Mouse (Mus musculus) hindbrain, embryonic 15.5 days (tissue): ENCODE measurements around the gene Inpp4b. TPM values are rescaled to one million over a fixed set of nuclear protein-coding genes. Genes with fewer than 3 reads are reported as not detected.

Experiments used
- ATAC-seq: fragments of 200-750 bp; cut with Nextera tagmentation; 2 replicates; pipeline ENCODE4 v1.8.0; 2017; ENCODE audit warnings: low read depth, moderate number of reproducible peaks, moderate TSS enrichment; ENCODE audit not compliant: low FRiP score
- H3K27ac ChIP-seq: fragments of 300-500 bp; sonication (generic); replicated peaks from 2 replicates; pipeline ENCODE4 v1.5.1; 2015; ENCODE audit warnings: mild to moderate bottlenecking, inconsistent platforms
- H3K27me3 ChIP-seq: fragments of 300-500 bp; sonication (generic); 2 replicates; pipeline ENCODE4 v1.6.1; 2015; ENCODE audit warnings: control low read depth, inconsistent platforms
- H3K36me3 ChIP-seq: fragments of 300-500 bp; sonication (generic); 2 replicates; pipeline ENCODE4 v1.6.1; 2015; ENCODE audit warnings: control low read depth, inconsistent platforms
- H3K4me1 ChIP-seq: fragments of 300-500 bp; sonication (generic); replicated peaks from 2 replicates; pipeline ENCODE4 v1.6.1; 2015; ENCODE audit warnings: control low read depth, inconsistent platforms
- H3K4me2 ChIP-seq: fragments of 300-500 bp; sonication (generic); 2 replicates; pipeline ENCODE4 v1.6.1; 2015; ENCODE audit warnings: moderate library complexity, mild to moderate bottlenecking, inconsistent platforms
- H3K4me3 ChIP-seq: fragments of 300-500 bp; sonication (generic); 2 replicates; pipeline ENCODE4 v1.5.1; 2015; ENCODE audit warnings: mild to moderate bottlenecking, inconsistent platforms
- H3K9ac ChIP-seq: fragments of 300-500 bp; sonication (generic); 2 replicates; pipeline ENCODE4 v1.6.1; 2015; ENCODE audit warnings: inconsistent platforms
- H3K9me3 ChIP-seq: fragments of 300-500 bp; sonication (generic); 2 replicates; pipeline ENCODE4 v1.6.1; 2016; ENCODE audit warnings: control low read depth, inconsistent platforms
- WGBS: fragments of 180-500 bp; shearing (Covaris S2); methylation state at CpG from one replicate; pipeline ENCODE4 v1.1.7; 2015; 5-methylcytosine and 5-hydroxymethylcytosine counted together
- polyA plus RNA-seq: library from polyadenylated mRNA; unstranded; fragments of >200 nt; fragmentation: Nextera tagmentation; extraction: Ambion mirVana; gene quantifications from 2 replicates; pipeline ENCODE4 v1.2.1, GENCODE M21; 2015

Inpp4b gene
- polyA plus RNA-seq, 1 experiment from 2014 or later: 9.0 TPM

DNA sequence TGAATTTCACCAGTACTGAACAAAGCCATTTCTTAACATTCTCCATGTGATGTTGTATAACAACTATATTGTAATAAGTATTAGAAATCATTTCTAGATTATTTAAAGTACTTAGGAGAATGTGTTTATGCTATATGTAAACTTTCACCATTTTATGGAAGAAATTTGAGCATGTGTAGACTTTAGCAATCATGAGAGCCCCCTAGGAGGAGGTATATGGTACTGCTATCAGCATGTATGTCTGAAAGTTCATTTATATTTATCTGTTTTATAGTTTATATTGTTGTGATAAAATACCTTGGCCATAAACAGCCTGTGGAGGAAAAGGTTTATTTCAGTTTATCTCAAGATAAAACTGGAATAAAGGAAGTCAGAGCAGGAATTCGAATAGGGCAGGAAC is 141.5 kb downstream of the Inpp4b start:
- WGBS: 91% methylated on average over 1 of the region's 1 CpGs
- Histone ChIP-seq H3K36me3 (no peaks in the 10 kb centered on the region), H3K27ac (no peak overlapping the region), H3K4me2 (no peak overlapping the region), H3K4me3 (no peak overlapping the region), H3K9me3 (no peaks in the 10 kb centered on the region), H3K4me1 (no peaks in the 10 kb centered on the region), H3K27me3 (no peaks in the 10 kb centered on the region), H3K9ac (no peak overlapping the region)
- ATAC-seq: no peak

DNA sequence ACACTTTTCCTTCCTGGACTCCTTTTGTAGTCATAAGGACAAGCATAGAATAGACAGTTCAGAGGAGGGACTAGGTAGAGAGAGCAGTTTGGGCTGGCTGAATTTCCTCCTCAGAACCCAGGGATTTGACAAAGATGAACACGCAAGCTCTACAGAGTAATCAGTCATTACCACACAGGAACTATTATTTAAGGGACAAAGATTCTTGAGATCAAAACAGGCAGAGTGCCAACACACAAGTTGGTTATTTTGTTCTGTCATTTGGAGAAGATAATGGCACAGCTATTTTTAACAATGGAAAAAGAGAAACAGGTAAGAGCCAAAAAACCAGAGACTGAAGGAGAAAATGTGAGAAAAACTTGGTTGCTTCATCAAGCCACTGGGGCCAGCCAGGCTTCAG is 143.3 kb downstream of the Inpp4b start:
- Histone ChIP-seq H3K4me1 (no peaks in the 10 kb centered on the region), H3K4me2 (no peak overlapping the region), H3K9me3 (no peaks in the 10 kb centered on the region), H3K27ac (no peak overlapping the region), H3K9ac (no peak overlapping the region), H3K4me3 (no peak overlapping the region), H3K36me3 (no peaks in the 10 kb centered on the region), H3K27me3 (no peaks in the 10 kb centered on the region)
- WGBS: 76% methylated on average over 1 of the region's 1 CpGs
- no peak for ATAC-seq

DNA sequence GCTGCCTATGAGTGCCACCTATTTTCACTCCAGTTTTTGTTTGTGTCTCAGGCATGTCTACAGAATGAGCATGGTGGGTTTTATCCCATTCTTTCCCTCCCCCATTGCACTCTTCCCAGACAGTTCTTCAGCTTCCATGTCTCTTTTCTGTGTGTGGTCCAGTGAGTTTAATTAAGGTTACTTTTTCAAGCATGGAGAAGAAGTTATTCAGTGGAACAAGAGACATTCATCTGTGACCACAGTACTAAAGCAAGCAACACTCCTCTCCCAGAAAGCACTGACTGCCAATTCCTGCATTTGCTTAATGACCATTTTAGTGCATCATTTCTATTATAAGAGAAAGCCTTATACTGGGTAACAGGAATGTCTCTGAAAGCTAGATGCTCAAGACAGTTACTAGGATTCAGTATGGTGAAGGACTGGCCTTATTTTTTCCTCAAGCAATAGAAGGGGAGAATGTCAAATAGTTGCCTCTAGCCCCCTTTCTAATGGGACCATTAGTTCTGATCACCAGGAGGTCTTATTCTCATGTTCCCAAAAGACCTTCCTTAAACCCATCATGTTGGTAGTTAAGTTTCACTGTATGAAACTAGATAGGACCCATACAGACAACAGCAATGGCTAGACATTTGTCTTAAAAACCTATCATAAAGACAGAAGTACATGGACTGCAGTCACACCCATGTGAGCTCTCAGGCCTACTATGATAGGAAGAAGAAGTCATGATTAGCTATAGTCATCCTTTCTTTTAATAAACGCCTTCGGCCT is 147.7 kb downstream of the Inpp4b start:
- no peak overlapping the region for H3K4me3 ChIP-seq
- H3K4me2 ChIP-seq: no peak overlapping the region
- no peaks in the 10 kb centered on the region for H3K36me3 ChIP-seq
- no peak overlapping the region for H3K27ac ChIP-seq
- H3K4me1 ChIP-seq: no peaks in the 10 kb centered on the region
- no peak overlapping the region for H3K9ac ChIP-seq
- H3K27me3 ChIP-seq: no peaks in the 10 kb centered on the region
- ATAC-seq: no peak
- H3K9me3 ChIP-seq: no peaks in the 10 kb centered on the region
- WGBS: 75% methylated on average over 2 of the region's 2 CpGs

DNA sequence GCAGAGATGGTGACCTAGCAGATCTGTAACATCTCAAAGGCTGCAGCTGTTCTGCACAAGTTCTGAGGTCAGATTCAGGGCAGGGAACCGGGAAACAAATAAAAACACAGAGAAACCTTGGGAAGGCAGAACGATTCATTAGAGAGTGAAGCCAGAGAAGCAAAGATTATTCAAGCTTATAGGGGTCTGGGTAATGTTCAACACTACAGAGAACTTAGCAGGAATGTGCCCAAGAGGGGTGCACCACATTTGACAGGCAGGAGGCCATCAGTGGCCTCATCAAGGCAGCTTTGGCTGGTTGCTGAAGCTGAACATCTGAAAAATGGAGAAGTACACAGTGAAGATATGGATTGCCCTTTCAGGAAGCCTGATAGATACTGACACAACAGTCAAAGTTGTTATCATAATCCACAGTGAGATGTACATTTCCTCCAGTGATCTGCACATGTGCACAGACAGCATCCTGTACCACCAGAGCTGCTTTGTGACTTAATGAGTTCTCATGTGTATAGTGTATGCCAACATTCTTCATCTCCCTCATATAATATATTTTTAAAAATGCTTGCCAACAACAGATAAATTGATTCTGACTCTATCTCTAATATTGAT is 148.8 kb downstream of the Inpp4b start:
- Histone ChIP-seq H3K36me3 (no peaks in the 10 kb centered on the region), H3K9ac (no peak overlapping the region), H3K4me3 (no peak overlapping the region), H3K27ac (no peak overlapping the region), H3K9me3 (no peaks in the 10 kb centered on the region), H3K4me1 (no peaks in the 10 kb centered on the region), H3K27me3 (no peaks in the 10 kb centered on the region), H3K4me2 (no peak overlapping the region)
- ATAC-seq: no peak
- WGBS: 78% methylated on average over 2 of the region's 2 CpGs

DNA sequence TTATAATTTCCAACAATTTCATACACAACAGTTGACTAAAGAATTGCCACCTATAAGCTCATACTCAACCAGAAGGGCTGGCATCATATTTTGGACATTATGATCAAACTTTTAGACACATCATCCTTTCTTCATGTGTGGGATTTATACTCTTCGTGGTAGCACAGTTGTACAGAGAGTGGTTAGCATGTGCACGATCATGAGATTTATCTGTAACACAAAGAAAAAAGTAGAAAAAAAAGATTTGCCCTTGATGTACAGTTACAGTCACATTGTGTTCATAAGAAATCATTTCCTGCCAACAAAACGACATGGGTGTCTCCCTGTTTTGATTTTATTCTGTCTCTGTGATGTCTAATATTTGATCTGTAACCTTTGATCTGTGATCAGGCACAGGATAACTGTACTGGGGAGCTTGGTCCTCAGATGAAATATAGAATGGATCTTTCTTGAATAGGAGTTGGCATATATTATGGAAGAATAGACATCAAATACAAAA is 149.4 kb downstream of the Inpp4b start:
- Histone ChIP-seq H3K27me3 (no peaks in the 10 kb centered on the region), H3K36me3 (no peaks in the 10 kb centered on the region), H3K9ac (no peak overlapping the region), H3K9me3 (no peaks in the 10 kb centered on the region), H3K4me3 (no peak overlapping the region), H3K27ac (no peak overlapping the region), H3K4me1 (no peaks in the 10 kb centered on the region), H3K4me2 (no peak overlapping the region)
- WGBS: 77% methylated on average over 3 of the region's 3 CpGs
- no peak for ATAC-seq

DNA sequence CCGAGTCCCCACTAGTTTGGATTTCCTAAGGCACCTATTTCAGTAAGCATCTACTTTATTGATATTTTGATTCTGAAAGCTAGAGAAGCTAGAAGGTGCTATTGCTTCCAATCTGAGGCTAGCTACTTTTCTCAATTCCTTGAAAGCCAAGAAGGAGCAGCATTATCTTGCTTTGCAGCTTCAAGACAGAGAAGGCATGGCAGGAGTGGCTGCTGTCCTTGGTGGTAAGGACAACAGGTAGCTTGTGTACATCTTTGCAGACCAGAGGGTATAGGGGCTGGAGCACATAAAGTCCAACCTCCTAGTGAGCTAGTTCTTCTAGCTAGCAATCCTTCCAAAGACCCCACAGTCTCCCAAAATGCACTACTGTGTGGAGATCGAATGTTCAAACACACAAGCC is 152.5 kb downstream of the Inpp4b start:
- H3K27me3 ChIP-seq: no peaks in the 10 kb centered on the region
- ATAC-seq: no peak
- no peaks in the 10 kb centered on the region for H3K36me3 ChIP-seq
- no peak overlapping the region for H3K27ac ChIP-seq
- no peak overlapping the region for H3K4me3 ChIP-seq
- no peaks in the 10 kb centered on the region for H3K4me1 ChIP-seq
- H3K9me3 ChIP-seq: no peaks in the 10 kb centered on the region
- H3K9ac ChIP-seq: no peak overlapping the region
- no peak overlapping the region for H3K4me2 ChIP-seq
- WGBS: 91% methylated on average over 2 of the region's 2 CpGs

DNA sequence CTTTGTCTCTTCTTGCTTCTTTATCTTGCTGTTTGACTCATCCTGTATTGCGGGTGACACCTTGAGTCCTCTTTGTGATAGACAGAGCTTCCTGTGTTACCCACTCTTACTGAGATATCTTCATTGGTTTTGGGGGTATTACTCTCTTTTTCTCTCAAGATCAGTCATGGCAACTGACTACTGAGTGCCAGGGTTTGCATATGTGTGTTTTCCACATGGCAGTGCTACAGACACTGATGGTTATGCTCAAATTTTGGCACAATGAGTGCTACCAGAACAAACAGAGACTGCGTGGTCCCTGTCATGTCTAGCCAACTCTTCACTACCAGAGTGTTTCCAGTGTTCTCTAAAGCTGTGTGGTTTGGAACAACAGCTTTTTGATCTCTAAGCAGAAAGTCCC is 155.3 kb downstream of the Inpp4b start:
- Histone ChIP-seq H3K36me3 (no peaks in the 10 kb centered on the region), H3K4me3 (no peak overlapping the region), H3K4me1 (no peaks in the 10 kb centered on the region), H3K27me3 (no peaks in the 10 kb centered on the region), H3K27ac (no peak overlapping the region), H3K9me3 (no peaks in the 10 kb centered on the region), H3K4me2 (no peak overlapping the region), H3K9ac (no peak overlapping the region)
- ATAC-seq: no peak
- WGBS: 87% methylated on average over 2 of the region's 2 CpGs

DNA sequence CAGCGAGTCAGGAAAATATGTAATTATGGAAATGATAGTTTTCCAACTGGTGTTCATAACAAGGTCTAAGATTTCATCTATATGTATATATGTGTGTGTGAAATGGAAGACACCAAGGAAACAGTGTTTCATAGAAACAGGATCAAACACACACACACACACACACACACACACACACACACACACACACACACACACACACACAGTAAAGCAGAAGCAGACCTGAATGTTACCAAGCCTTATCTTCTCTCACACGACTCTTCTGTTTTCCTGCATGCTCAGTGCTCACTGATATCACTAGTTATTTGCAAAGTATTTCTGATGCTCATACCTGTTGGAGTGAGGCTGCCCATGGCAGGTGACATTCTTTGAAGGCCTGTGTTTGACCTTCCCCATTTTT is 159.9 kb downstream of the Inpp4b start:
- no peak overlapping the region for H3K4me2 ChIP-seq
- no peak for ATAC-seq
- no peak overlapping the region for H3K4me3 ChIP-seq
- no peak overlapping the region for H3K27ac ChIP-seq
- H3K27me3 ChIP-seq: no peaks in the 10 kb centered on the region
- no peak overlapping the region for H3K9ac ChIP-seq
- H3K9me3 ChIP-seq: no peaks in the 10 kb centered on the region
- no peaks in the 10 kb centered on the region for H3K36me3 ChIP-seq
- WGBS: 90% methylated on average over 2 of the region's 2 CpGs
- no peaks in the 10 kb centered on the region for H3K4me1 ChIP-seq

DNA sequence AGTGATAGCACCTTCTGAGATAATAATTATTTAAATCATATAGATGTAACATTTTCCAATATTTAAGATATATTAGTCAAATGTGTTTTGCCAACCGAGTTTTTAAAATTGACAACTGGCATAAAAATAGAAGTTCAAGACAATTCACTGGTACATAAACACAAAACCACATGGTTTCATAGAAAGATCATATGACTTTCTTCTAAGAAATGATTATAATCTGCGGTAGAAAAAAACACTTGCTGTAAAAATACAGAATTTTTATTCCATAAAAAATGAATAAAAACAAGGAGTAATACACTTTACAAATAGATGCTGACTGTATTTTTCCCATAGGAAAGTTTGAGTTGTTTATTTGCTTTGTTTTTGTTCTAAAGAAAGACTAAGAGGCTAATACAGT is 160.6 kb downstream of the Inpp4b start:
- Histone ChIP-seq H3K36me3 (no peaks in the 10 kb centered on the region), H3K9ac (no peak overlapping the region), H3K4me1 (no peaks in the 10 kb centered on the region), H3K4me3 (no peak overlapping the region), H3K9me3 (no peaks in the 10 kb centered on the region), H3K27me3 (no peaks in the 10 kb centered on the region), H3K27ac (no peak overlapping the region), H3K4me2 (no peak overlapping the region)
- no peak for ATAC-seq
- WGBS: 95% methylated on average over 2 of the region's 2 CpGs

DNA sequence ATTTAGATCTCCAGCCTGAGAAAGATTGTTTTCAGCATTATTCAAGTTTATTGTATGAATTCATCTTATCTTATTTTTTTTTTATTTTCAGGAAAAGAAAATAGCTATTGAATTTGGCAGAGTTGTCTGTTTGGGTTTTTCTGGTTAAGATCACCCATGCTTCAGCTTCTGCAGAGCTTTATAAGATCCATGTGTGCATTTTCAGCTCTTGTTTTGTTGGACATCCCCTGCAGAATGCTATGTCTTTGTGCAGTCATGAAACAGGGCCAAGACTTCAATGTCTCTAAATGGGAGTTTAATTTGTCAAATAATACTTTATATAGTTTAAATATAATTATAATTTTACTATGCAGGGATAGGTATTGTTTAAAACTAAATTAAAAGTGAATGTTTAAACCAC is 170.5 kb downstream of the Inpp4b start:
- H3K36me3 ChIP-seq: no peaks in the 10 kb centered on the region
- no peaks in the 10 kb centered on the region for H3K4me1 ChIP-seq
- H3K27me3 ChIP-seq: no peaks in the 10 kb centered on the region
- no peak for ATAC-seq
- H3K4me3 ChIP-seq: no peak overlapping the region
- H3K9me3 ChIP-seq: no peaks in the 10 kb centered on the region
- H3K27ac ChIP-seq: no peak overlapping the region
- no peak overlapping the region for H3K9ac ChIP-seq
- H3K4me2 ChIP-seq: no peak overlapping the region

DNA sequence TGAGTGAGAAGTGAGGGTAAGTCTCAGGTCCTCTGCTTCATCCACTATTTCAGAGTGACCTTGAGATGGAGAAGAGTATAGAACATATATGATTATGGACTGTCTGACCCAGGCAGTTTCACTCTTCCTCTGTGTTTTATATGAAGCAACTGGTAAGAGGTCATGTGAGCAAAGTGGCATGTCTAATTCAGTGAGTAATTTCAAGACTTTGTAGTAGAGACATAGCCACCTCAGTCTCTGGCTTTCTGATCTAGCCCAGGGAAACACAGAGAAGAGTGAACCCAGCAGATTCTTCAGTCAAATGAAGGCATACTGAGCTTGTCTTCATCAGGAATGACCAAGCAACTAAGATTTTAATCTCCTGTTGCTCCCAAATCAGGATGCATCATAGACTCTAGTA is 172.1 kb downstream of the Inpp4b start:
- ATAC-seq: no peak
- H3K27ac ChIP-seq: no peak overlapping the region
- no peak overlapping the region for H3K4me3 ChIP-seq
- H3K9me3 ChIP-seq: no peaks in the 10 kb centered on the region
- no peak overlapping the region for H3K9ac ChIP-seq
- no peaks in the 10 kb centered on the region for H3K36me3 ChIP-seq
- no peaks in the 10 kb centered on the region for H3K27me3 ChIP-seq
- H3K4me1 ChIP-seq: no peaks in the 10 kb centered on the region
- no peak overlapping the region for H3K4me2 ChIP-seq

DNA sequence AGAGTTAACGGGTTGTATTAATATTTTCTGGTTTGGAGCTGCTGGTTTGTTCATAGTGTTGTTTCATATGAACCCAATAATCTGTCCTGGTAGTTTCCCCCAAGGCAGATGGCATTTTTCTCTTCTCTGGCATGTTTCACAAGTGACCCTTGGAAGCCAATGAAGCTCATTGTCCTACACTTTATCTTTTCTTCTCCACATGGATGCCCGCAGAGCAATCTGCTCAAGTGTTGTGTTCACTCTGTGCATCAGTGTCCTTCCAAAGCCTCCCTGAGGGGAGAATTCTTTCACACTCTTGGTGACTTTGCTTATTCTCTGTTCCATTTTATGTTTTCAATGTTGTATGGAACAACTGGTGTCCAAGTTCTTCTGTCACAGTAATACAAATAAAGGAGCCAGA is 179.7 kb downstream of the Inpp4b start:
- Histone ChIP-seq H3K4me1 (no peaks in the 10 kb centered on the region), H3K9ac (no peak overlapping the region), H3K27me3 (no peaks in the 10 kb centered on the region), H3K4me3 (no peak overlapping the region), H3K36me3 (no peaks in the 10 kb centered on the region), H3K4me2 (no peak overlapping the region), H3K9me3 (no peaks in the 10 kb centered on the region), H3K27ac (no peak overlapping the region)
- ATAC-seq: no peak
- WGBS: 82% methylated on average over 2 of the region's 2 CpGs

DNA sequence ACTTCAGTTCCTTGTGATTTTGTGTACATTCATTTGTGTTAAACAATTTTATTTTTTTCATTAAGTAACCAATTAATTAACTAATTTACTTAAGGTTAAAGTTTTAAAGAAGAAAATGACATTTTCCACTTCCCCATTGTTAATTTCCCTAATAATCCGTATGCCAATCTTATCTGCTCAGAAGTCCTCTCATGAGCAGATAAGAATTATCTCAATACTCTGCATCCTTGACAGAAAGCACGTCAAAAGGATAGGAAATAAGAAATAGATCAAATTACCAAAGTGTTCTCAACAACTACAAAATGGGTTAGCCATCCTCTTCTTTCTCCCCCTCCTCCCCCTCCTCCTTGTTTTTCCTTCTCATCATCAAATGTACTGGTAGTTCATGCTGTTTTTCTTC is 182.2 kb downstream of the Inpp4b start:
- Histone ChIP-seq H3K4me2 (no peak overlapping the region), H3K4me3 (no peak overlapping the region), H3K27ac (no peak overlapping the region), H3K4me1 (no peaks in the 10 kb centered on the region), H3K27me3 (no peaks in the 10 kb centered on the region), H3K36me3 (no peaks in the 10 kb centered on the region), H3K9me3 (no peaks in the 10 kb centered on the region), H3K9ac (no peak overlapping the region)
- ATAC-seq: no peak
- 68% methylated on average over 2 of the region's 2 CpGs for WGBS
